Mouse (Mus musculus): Measurements from ENCODE around the gene Ctbp2. TPM values are rescaled to one million over a fixed set of nuclear protein-coding genes. Genes with fewer than 3 reads are reported as not detected.

Ctbp2 gene
- total and polyA plus RNA-seq, 3 experiments = 74.9 to 90.7 TPM; not detected in 1

DNA sequence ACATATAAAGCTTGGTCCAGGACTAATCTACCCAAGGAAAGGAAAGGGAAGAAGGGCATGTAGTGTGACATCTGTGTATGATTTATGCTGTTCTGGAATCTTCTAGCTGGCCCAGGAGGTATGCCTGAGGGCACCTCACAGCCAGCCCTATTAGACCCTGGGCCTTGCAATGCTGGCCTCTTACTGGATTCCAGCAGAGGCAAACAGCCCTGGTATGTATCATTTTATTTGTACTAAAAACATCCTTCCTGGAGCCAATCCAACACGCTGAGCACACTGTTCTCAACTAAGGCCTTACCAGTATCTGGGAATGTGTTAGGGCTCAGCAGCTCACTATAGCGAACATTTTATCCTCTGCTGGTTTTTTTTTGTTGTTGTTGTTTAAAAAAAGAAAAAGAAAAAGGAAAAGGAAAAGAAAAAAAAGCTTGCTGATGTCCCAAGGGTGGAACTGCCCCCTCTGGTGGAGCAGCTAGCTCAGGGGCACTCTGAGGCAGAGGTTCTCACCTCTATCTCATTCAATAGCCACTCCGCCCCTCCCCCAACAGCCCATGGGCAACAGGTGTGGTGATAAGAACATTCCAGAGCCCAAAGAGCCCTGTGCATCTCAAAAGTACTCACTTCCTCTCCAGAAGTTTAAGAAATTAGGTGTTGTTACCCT, 83.3 kb downstream of the Ctbp2 start:
- H3K36me3 ChIP-seq (ENCODE audit: control insufficient read depth in 1 of 2, insufficient read depth in 2 of 2, low read length in 2 of 2) = peaks cover 2 to 19% of the 10 kb centered on the region in 2 experiments
- H3K4me3 ChIP-seq (ENCODE audit: control insufficient read depth in 1 of 2, insufficient read depth in 1 of 2, low read depth in 2 of 2, low read length in 2 of 2) = no peak overlapping the region
- peak in 2 of 3 experiments; percentile 14 to 15; a peak in 1 of 6 replicates for TF ChIP-seq CTCF (IDR thresholded peaks at IDR 0.05 in 2 of 3, conservative IDR thresholded peaks at IDR 0.05 in 1 of 3; ENCODE audit: control insufficient read depth in 1 of 3, insufficient read depth in 1 of 3, low read depth in 2 of 3, low read length in 3 of 3, poor library complexity in 1 of 3, severe bottlenecking in 1 of 3)
- TF ChIP-seq MAZ (IDR thresholded peaks at IDR 0.05; ENCODE audit: low read depth, low read length) = no peak
- TF ChIP-seq POLR2A (IDR thresholded peaks at IDR 0.05; ENCODE audit: control insufficient read depth in 1 of 2, insufficient read depth in 1 of 2, low read depth in 1 of 2, low read length in 2 of 2, poor library complexity in 1 of 2) = no peak
- no peak for TF ChIP-seq MAFK (IDR thresholded peaks at IDR 0.05; ENCODE audit: borderline replicate concordance, low read depth, low read length)
- no peak for TF ChIP-seq GABPA (IDR thresholded peaks at IDR 0.05; ENCODE audit: low read depth, low read length)
- TF ChIP-seq MAX (IDR thresholded peaks at IDR 0.05; ENCODE audit: low read length) = no peak
- no peak for TF ChIP-seq POLR2AphosphoS2 (IDR thresholded peaks at IDR 0.05; ENCODE audit: low read length)
- H3K4me1 ChIP-seq (ENCODE audit: control insufficient read depth in 1 of 2, insufficient read depth in 2 of 2, low read length in 2 of 2) = peaks cover 6 to 13% of the 10 kb centered on the region in 2 experiments; a peak in 3 of 4 replicates
- H3K27me3 ChIP-seq (ENCODE audit: control insufficient read depth in 1 of 2, insufficient read depth in 2 of 2, low read length in 2 of 2) = no peaks in the 10 kb centered on the region
- H3K9me3 ChIP-seq (replicated peaks; ENCODE audit: insufficient read depth, low read length) = no peaks in the 10 kb centered on the region
- H3K79me2 ChIP-seq (ENCODE audit: control insufficient read depth, insufficient read depth, low read length, poor library complexity) = peaks cover 7% of the 10 kb centered on the region
- no peak overlapping the region for H3K27ac ChIP-seq (ENCODE audit: control insufficient read depth, low read depth, low read length)
- no peak overlapping the region for H3K9ac ChIP-seq (ENCODE audit: control insufficient read depth, low read depth, low read length, poor library complexity, severe bottlenecking)
- DNase-seq (ENCODE audit: low read depth, low spot score) = no peak

DNA sequence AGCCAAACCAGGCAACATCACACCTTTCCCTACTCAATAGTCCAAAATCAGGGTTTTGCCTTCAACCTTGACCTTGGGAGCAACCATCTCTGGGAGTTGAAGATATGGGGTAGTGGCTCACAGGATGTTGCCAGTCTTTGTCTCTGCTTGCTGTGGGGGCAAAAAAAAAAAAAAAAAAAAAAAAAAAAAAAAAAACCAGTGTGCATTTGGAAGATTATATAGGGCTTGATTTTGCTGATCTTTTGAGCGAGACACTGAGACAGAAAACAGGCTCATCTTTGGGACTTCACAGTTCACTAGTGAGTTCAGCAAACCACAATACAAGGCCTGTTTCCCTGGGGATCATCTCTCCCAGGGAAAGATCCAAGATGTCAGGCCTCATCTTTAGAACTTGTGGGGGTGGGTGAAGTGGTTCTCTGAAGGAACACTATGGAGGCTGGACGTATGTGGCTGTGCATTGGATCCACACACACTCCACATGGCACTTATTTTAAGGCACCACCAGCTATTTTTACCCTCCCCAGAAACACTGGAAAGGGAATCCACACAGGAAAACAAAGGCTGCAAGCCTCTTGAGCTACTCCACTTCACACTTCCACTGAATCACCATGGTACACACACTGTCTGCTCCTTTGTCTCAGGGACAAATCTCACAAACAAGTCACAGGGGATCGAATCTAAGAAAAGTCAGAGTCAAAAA, 84.4 kb downstream of the Ctbp2 start:
- no peak overlapping the region for H3K4me3 ChIP-seq (ENCODE audit: control insufficient read depth in 1 of 2, insufficient read depth in 1 of 2, low read depth in 2 of 2, low read length in 2 of 2)
- no peaks in the 10 kb centered on the region for H3K27me3 ChIP-seq (ENCODE audit: control insufficient read depth in 1 of 2, insufficient read depth in 2 of 2, low read length in 2 of 2)
- H3K36me3 ChIP-seq (ENCODE audit: control insufficient read depth in 1 of 2, insufficient read depth in 2 of 2, low read length in 2 of 2) = peaks cover 0 to 19% of the 10 kb centered on the region in 2 experiments; a peak in 2 of 4 replicates
- no peaks in the 10 kb centered on the region for H3K9me3 ChIP-seq (replicated peaks; ENCODE audit: insufficient read depth, low read length)
- peaks cover 7% of the 10 kb centered on the region for H3K79me2 ChIP-seq (ENCODE audit: control insufficient read depth, insufficient read depth, low read length, poor library complexity)
- H3K27ac ChIP-seq (ENCODE audit: control insufficient read depth, low read depth, low read length) = no peak overlapping the region
- DNase-seq (ENCODE audit: low read depth, low spot score) = no peak
- peak; percentile 55 for TF ChIP-seq ZNF384 (IDR thresholded peaks at IDR 0.05; ENCODE audit: low read depth, low read length)
- no peak for TF ChIP-seq SMC3 (IDR thresholded peaks at IDR 0.05; ENCODE audit: low read depth, low read length)
- TF ChIP-seq POLR2A (IDR thresholded peaks at IDR 0.05; ENCODE audit: control insufficient read depth in 1 of 2, insufficient read depth in 1 of 2, low read depth in 1 of 2, low read length in 2 of 2, poor library complexity in 1 of 2) = 0 out of 4 replicates have a peak, but pooled peaks of 1 of the 2 experiments have one; percentile 11
- no peak overlapping the region for H3K9ac ChIP-seq (ENCODE audit: control insufficient read depth, low read depth, low read length, poor library complexity, severe bottlenecking)
- peaks cover 6 to 13% of the 10 kb centered on the region in 2 experiments; a peak in 3 of 4 replicates for H3K4me1 ChIP-seq (ENCODE audit: control insufficient read depth in 1 of 2, insufficient read depth in 2 of 2, low read length in 2 of 2)

- no peak for DNase-seq (ENCODE audit: low read depth, low spot score)
- no peak overlapping the region for H3K9ac ChIP-seq (ENCODE audit: control insufficient read depth, low read depth, low read length, poor library complexity, severe bottlenecking)
- peaks cover 3% of the 10 kb centered on the region for H3K79me2 ChIP-seq (ENCODE audit: control insufficient read depth, insufficient read depth, low read length, poor library complexity)
- H3K9me3 ChIP-seq (replicated peaks; ENCODE audit: insufficient read depth, low read length) = no peaks in the 10 kb centered on the region
- H3K4me1 ChIP-seq (ENCODE audit: control insufficient read depth in 1 of 2, insufficient read depth in 2 of 2, low read length in 2 of 2) = peaks cover 6 to 13% of the 10 kb centered on the region in 2 experiments; a peak in 3 of 4 replicates
- H3K27me3 ChIP-seq (ENCODE audit: control insufficient read depth in 1 of 2, insufficient read depth in 2 of 2, low read length in 2 of 2) = no peaks in the 10 kb centered on the region
- peaks cover 0 to 12% of the 10 kb centered on the region in 2 experiments; a peak in 2 of 4 replicates for H3K36me3 ChIP-seq (ENCODE audit: control insufficient read depth in 1 of 2, insufficient read depth in 2 of 2, low read length in 2 of 2)
- no peak overlapping the region for H3K27ac ChIP-seq (ENCODE audit: control insufficient read depth, low read depth, low read length)
- no peak overlapping the region for H3K4me3 ChIP-seq (ENCODE audit: control insufficient read depth in 1 of 2, insufficient read depth in 1 of 2, low read depth in 2 of 2, low read length in 2 of 2)
- TF ChIP-seq TCF12 (IDR thresholded peaks at IDR 0.05; ENCODE audit: low read depth, low read length) = no peak
- TF ChIP-seq E2F4 (IDR thresholded peaks at IDR 0.05; ENCODE audit: borderline replicate concordance, low read depth, low read length) = no peak
- no peak for TF ChIP-seq TBP (IDR thresholded peaks at IDR 0.05; ENCODE audit: low read depth, low read length)
- no peak for TF ChIP-seq SIN3A (IDR thresholded peaks at IDR 0.05; ENCODE audit: low read length)
- no peak for TF ChIP-seq POLR2AphosphoS2 (IDR thresholded peaks at IDR 0.05; ENCODE audit: low read length)
- TF ChIP-seq EP300 (IDR thresholded peaks at IDR 0.05; ENCODE audit: low read depth in 1 of 2, low read length in 2 of 2) = no peak
- TF ChIP-seq ZMIZ1 (IDR thresholded peaks at IDR 0.05; ENCODE audit: low read depth, low read length) = no peak
- no peak for TF ChIP-seq ZKSCAN1 (IDR thresholded peaks at IDR 0.05; ENCODE audit: low read depth, low read length)
- TF ChIP-seq CHD2 (IDR thresholded peaks at IDR 0.05; ENCODE audit: low read length) = no peak
- no peak for TF ChIP-seq CHD1 (IDR thresholded peaks at IDR 0.05; ENCODE audit: low read depth, low read length)
- TF ChIP-seq RAD21 (IDR thresholded peaks at IDR 0.05; ENCODE audit: low read depth, low read length) = no peak
- no peak for TF ChIP-seq RCOR1 (IDR thresholded peaks at IDR 0.05; ENCODE audit: low read depth, low read length)
These were observed 86.5 kb downstream of the Ctbp2 start for GRCm38 (mm10) chr7:133037618-133038017.
